Mouse (Mus musculus): ENCODE results near the gene Mgat1. TPM values are rescaled to one million over a fixed set of nuclear protein-coding genes. Genes with fewer than 3 reads are reported as not detected.

Gene Mgat1
- polyA plus RNA-seq (2021; fragmentation: Nextera tagmentation), result 12.8 and 18.8 TPM in 2 replicates
- long read RNA-seq, experiment 1, transcript Mgat1-202 (3 exons, 2,729 nt), result minor isoform, 16 of 103 reads
- long read RNA-seq, experiment 1, transcript Mgat1-201 (3 exons, 2,976 nt), result major isoform, 32 of 103 reads
- long read RNA-seq, experiment 1, transcript Mgat1-213 (4 exons, 3,151 nt), result minor isoform, 15 of 103 reads
- long read RNA-seq, experiment 1, partial matches to known transcripts, result 30 of 103 reads
- long read RNA-seq, experiment 1, other reads (novel, unspliced or antisense), result 6 of 103 reads
- long read RNA-seq, experiment 2, partial matches to known transcripts, result 0 of 19 reads
- long read RNA-seq, experiment 2, other reads (novel, unspliced or antisense), result 14 of 19 reads

GRCm38 (mm10) chr11:49243727-49244594, at the start of gene Mgat1:
Gene Mgat1, plus strand, starts transcription at chr11:49244191.

GRCm38 (mm10) chr11:49203129-49203768, 40.7 kb upstream of the Mgat1 start, which contains the start of gene Zfp62:
Gene Zfp62, plus strand, starts transcription at chr11:49203292.

GRCm38 (mm10) chr11:49278222-49278621, 34.2 kb downstream of the Mgat1 start, which contains the start of gene Olfr1393:
Gene Olfr1393, plus strand, starts transcription at chr11:49278304.

GRCm38 (mm10) chr11:49284982-49285381, 41.0 kb downstream of the Mgat1 start, which contains the start of gene Olfr1392:
Gene Olfr1392, plus strand, starts transcription at chr11:49285282.

GRCm38 (mm10) chr11:49304441-49304840, 60.5 kb downstream of the Mgat1 start, which contains the start of gene Olfr10:
Gene Olfr10, plus strand, starts transcription at chr11:49304741.

Other genes with a start within 250 kb of the Mgat1 start
- gene 9930111J21Rik2, start 192.9 kb upstream of the Mgat1 start, polyA plus RNA-seq (2021; fragmentation: Nextera tagmentation), result 0.54 and 0.55 TPM in 2 replicates
- 1.1 and 1.7 TPM in 2 replicates for gene Tgtp2, start 180.0 kb upstream of the Mgat1 start, polyA plus RNA-seq (2021; fragmentation: Nextera tagmentation)
- gene Ifi47, start 167.6 kb upstream of the Mgat1 start, polyA plus RNA-seq (2021; fragmentation: Nextera tagmentation), result 2.0 and 2.3 TPM in 2 replicates
- not detected in 2 replicates for gene Olfr1396, start 129.3 kb upstream of the Mgat1 start, polyA plus RNA-seq (2021; fragmentation: Nextera tagmentation)
- gene Olfr1395, start 101.9 kb upstream of the Mgat1 start, polyA plus RNA-seq (2021; fragmentation: Nextera tagmentation), result not detected in 2 replicates
- not detected in 2 replicates for gene Olfr1394, start 89.8 kb upstream of the Mgat1 start, polyA plus RNA-seq (2021; fragmentation: Nextera tagmentation)
- 0.06 TPM in 1 of 2 replicates, not detected in the other for gene Btnl9, start 57.0 kb upstream of the Mgat1 start, polyA plus RNA-seq (2021; fragmentation: Nextera tagmentation)
- gene Zfp62, start 40.9 kb upstream of the Mgat1 start, polyA plus RNA-seq (2021; fragmentation: Nextera tagmentation), result 19.2 and 23.7 TPM in 2 replicates
- 0.11 and 0.13 TPM in 2 replicates for gene Olfr1393, start 34.1 kb downstream of the Mgat1 start, polyA plus RNA-seq (2021; fragmentation: Nextera tagmentation)
- not detected in 2 replicates for gene Olfr1392, start 41.1 kb downstream of the Mgat1 start, polyA plus RNA-seq (2021; fragmentation: Nextera tagmentation)
- not detected in 2 replicates for gene Olfr10, start 60.5 kb downstream of the Mgat1 start, polyA plus RNA-seq (2021; fragmentation: Nextera tagmentation)
- gene Olfr1391, start 78.6 kb downstream of the Mgat1 start, polyA plus RNA-seq (2021; fragmentation: Nextera tagmentation), result not detected in 2 replicates
- not detected in 2 replicates for gene Olfr1390, start 91.0 kb downstream of the Mgat1 start, polyA plus RNA-seq (2021; fragmentation: Nextera tagmentation)
- not detected in 2 replicates for gene Olfr1389, start 178.9 kb downstream of the Mgat1 start, polyA plus RNA-seq (2021; fragmentation: Nextera tagmentation)
- not detected in 2 replicates for gene Olfr1388, start 192.4 kb downstream of the Mgat1 start, polyA plus RNA-seq (2021; fragmentation: Nextera tagmentation)
- not detected in 2 replicates for gene Olfr1387, start 211.2 kb downstream of the Mgat1 start, polyA plus RNA-seq (2021; fragmentation: Nextera tagmentation)
- gene Olfr1386, start 220.9 kb downstream of the Mgat1 start, polyA plus RNA-seq (2021; fragmentation: Nextera tagmentation), result not detected in 2 replicates
- gene Olfr1385, start 244.9 kb downstream of the Mgat1 start, polyA plus RNA-seq (2021; fragmentation: Nextera tagmentation), result not detected in 2 replicates

Data from left cerebral cortex, adult 6 months (tissue).